Mouse (Mus musculus): Measurements from ENCODE around the gene Utp11. TPM values are rescaled to one million over a fixed set of nuclear protein-coding genes. Genes with fewer than 3 reads are reported as not detected.

The Utp11 gene
- polyA plus RNA-seq, 1 experiment from 2014 or later: 41.8 TPM

DNA sequence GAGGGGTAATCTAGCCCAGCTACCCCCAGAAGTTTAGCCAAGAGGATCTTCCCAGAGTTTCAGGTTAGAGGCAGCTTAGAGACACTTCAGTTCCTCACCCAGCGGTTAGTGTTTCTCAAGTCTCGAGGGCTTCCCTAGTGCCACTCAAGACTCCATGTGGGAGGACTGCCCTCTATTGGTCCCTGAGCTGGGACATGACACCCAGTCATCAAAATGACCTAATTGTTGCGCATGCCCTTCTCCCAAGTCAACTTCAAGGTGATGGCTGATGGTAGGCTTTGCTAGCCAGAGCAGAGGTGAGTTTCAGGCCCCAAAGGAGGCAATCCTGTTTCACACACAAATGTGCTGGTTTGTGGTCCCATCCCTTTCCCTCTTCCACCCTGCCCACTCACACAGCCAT is 30.4 kb downstream of the Utp11 start:
- peaks cover 25% of the 10 kb centered on the region for H3K27me3 ChIP-seq (replicated peaks)
- 52% methylated on average over 3 of the region's 3 CpGs for WGBS
- no peaks in the 10 kb centered on the region for H3K36me3 ChIP-seq (replicated peaks)
- H3K9ac ChIP-seq: no peak overlapping the region
- no peak overlapping the region for H3K4me2 ChIP-seq
- no peak overlapping the region for H3K4me3 ChIP-seq
- ATAC-seq (replicated peaks): no peak
- H3K4me1 ChIP-seq: peaks cover 37% of the 10 kb centered on the region
- no peak overlapping the region for H3K27ac ChIP-seq
- H3K9me3 ChIP-seq: no peaks in the 10 kb centered on the region

- H3K36me3 ChIP-seq (replicated peaks): no peaks in the 10 kb centered on the region
- H3K9me3 ChIP-seq: no peaks in the 10 kb centered on the region
- no peak overlapping the region for H3K9ac ChIP-seq
- no peak for ATAC-seq (replicated peaks)
- H3K4me2 ChIP-seq: peak overlapping the region; percentile 45
- no peak overlapping the region for H3K27ac ChIP-seq
- WGBS: 49% methylated on average over 3 of the region's 3 CpGs
- peaks cover 43% of the 10 kb centered on the region for H3K4me1 ChIP-seq
- peaks cover 25% of the 10 kb centered on the region for H3K27me3 ChIP-seq (replicated peaks)
- H3K4me3 ChIP-seq: peak overlapping the region; percentile 26
Measured at GRCm38 (mm10) chr4:124660603-124661002, 32.8 kb downstream of the Utp11 start.

DNA sequence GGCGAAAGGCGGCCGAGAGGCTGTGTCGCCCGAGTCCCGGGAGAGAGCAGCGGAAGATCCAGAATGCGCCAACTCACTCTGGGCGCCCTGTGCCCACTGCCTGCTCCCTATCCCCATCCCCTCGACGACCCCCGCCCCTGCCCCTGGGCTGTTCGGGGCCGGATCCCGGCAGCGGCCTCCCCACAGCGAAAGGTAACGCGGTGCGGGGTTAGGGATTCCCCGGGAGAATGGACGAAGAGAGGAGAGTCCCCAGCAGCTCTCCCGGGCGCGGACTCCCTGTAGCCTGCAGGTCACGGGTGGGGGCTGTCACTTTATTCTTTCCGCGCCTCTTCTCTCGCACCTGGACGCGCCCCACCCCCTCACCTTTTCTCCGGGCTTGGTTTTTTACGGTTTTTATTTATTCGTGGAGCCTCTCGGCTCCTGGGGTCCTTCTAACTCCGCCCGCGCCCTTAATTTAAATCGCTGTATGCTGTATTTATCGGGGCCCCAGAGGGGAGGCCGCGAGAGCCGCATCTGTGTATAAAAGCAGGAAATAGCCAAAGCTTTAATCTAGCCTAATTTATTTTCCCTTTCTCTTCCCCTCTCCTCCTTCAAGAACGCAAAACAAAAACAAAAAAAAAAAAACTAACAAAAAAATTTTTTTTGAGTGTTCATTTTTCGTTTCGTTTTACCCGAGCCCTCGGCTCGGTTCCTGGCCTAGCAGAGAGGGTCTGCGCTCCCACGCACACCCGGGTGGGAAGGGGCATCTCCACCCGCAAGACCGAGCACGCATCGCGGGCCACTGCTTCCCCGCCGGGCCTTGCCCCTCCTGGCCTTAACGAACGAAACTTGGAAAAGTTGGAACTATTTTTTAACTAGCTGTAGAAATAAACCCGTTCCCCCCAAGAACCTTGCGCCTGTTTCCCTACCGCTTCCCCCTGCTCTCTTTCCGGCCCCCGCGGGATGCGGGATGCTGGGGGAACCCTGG is 33.9 kb downstream of the Utp11 start:
- no peak for ATAC-seq (replicated peaks)
- under 1% methylated on average over 67 of the region's 68 CpGs for WGBS
- Histone ChIP-seq H3K9ac (peak overlapping the region; percentile 47), H3K4me1 (peaks cover 40% of the 10 kb centered on the region), H3K4me2 (peak overlapping the region; percentile 66), H3K27me3 (replicated peaks) (peaks cover 33% of the 10 kb centered on the region), H3K4me3 (peak overlapping the region; percentile 54), H3K9me3 (no peaks in the 10 kb centered on the region), H3K27ac (0 out of 2 replicates have a peak overlapping the region, but pooled peaks have one; percentile 26), H3K36me3 (replicated peaks) (no peaks in the 10 kb centered on the region)

- no peaks in the 10 kb centered on the region for H3K9me3 ChIP-seq
- H3K4me1 ChIP-seq: peaks cover 34% of the 10 kb centered on the region
- H3K27ac ChIP-seq: peak overlapping the region; percentile 9; the same call in 1 of the 2 replicates
- WGBS: under 1% methylated on average over 39 of the region's 39 CpGs
- peaks cover 41% of the 10 kb centered on the region for H3K27me3 ChIP-seq (replicated peaks)
- H3K4me2 ChIP-seq: peak overlapping the region; percentile 66
- no peaks in the 10 kb centered on the region for H3K36me3 ChIP-seq (replicated peaks)
- no peak for ATAC-seq (replicated peaks)
- H3K9ac ChIP-seq: peak overlapping the region; percentile 47
- peak overlapping the region; percentile 54 for H3K4me3 ChIP-seq
Measured at GRCm38 (mm10) chr4:124658412-124658851, 35.0 kb downstream of the Utp11 start.

DNA sequence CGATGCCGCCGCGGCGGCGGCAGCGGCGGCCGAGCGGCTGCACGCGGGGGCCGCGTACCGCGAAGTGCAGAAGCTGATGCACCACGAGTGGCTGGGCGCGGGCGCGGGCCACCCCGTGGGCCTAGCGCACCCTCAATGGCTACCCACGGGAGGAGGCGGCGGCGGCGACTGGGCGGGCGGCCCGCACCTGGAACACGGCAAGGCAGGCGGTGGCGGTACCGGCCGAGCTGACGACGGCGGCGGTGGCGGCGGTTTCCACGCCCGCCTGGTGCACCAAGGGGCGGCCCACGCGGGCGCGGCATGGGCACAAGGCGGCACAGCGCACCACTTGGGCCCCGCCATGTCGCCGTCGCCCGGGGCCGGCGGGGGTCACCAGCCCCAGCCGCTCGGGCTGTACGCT is 35.6 kb downstream of the Utp11 start:
- ATAC-seq (replicated peaks): peak; percentile 25
- peak overlapping the region; percentile 47 for H3K9ac ChIP-seq

DNA sequence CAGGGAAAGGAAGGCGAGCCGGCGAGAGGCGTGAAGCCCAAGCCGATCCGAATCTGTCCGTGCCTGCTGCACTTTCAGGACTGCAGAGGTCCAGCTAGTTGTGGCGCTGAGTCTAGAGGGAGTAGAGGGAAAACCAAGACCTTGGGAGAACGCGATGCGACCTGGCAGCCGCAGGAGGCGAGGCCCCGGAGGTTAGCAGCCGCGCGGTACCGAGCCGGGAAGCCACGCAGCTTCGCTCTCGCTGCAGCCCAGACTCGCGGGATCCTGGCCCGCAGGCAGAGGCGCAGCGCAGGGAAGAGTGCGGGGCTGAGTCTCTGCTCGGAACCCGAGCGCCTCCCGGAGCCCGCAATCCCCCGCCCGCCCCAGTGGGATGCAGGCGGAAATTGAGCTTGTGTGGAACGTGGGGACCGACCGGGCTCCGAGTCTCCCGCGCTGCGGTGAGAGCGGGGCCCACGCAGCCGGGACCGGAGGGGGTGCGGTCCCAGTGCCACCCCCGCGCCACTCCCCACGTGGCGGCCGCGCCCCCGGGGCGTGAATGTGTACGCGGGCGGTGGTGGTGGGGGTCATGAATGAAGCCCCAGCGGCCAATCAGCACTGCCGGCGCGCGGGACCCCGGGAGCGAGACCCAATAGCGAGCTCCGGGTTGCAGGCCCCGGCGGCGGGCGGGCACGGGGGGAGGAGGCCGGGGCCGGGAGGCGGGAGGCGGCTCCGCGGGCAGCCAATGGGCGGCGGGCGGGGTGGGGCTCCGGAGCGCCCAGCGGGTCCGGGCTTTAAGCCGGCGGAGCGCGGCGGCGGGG is 36.3 kb downstream of the Utp11 start:
- peaks cover 43% of the 10 kb centered on the region for H3K4me1 ChIP-seq
- peak overlapping the region; percentile 54 for H3K4me3 ChIP-seq
- H3K27me3 ChIP-seq (replicated peaks): peaks cover 34% of the 10 kb centered on the region
- H3K4me2 ChIP-seq: peak overlapping the region; percentile 66
- peak overlapping the region; percentile 49 for H3K9ac ChIP-seq
- H3K36me3 ChIP-seq (replicated peaks): no peaks in the 10 kb centered on the region
- H3K27ac ChIP-seq: peak overlapping the region; percentile 70
- no peaks in the 10 kb centered on the region for H3K9me3 ChIP-seq
- under 1% methylated on average over 70 of the region's 92 CpGs for WGBS
- ATAC-seq (replicated peaks): peak; percentile 93

More for the DNA sequence above, 35.6 kb downstream of the Utp11 start:
- H3K4me3 ChIP-seq: peak overlapping the region; percentile 54
- H3K9me3 ChIP-seq: no peaks in the 10 kb centered on the region
- under 1% methylated on average over 56 of the region's 61 CpGs for WGBS
- H3K4me2 ChIP-seq: peak overlapping the region; percentile 66
- no peaks in the 10 kb centered on the region for H3K36me3 ChIP-seq (replicated peaks)
- H3K27ac ChIP-seq: peak overlapping the region; percentile 70
- peaks cover 41% of the 10 kb centered on the region for H3K27me3 ChIP-seq (replicated peaks)
- H3K4me1 ChIP-seq: peaks cover 38% of the 10 kb centered on the region

DNA sequence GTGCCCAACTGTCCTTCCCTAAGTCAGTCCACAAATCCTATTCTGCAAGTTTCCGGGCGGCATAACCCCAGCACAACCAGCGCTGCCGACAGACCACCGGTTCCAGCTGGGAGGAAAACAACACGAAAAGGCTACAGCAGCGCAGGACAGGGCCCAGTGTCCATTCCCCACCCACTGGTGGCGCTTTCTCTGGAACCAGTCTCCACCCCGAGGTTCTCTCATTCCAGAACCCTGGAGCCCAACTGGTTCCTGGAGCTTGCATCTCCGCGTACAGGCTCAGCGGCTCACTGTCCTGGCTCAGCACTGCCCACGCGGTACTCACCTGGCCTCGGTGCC is 36.9 kb downstream of the Utp11 start, which contains the start of gene Pou3f1:
Gene Pou3f1, plus strand, starts transcription at position 290 of the 336 bp plus-strand sequence.
- peak within 1 kb of the TSS; percentile 54 for H3K4me3 ChIP-seq
- peak within 1 kb of the TSS; percentile 66 for H3K4me2 ChIP-seq
- H3K27me3 ChIP-seq (replicated peaks): peaks cover 29% of the 10 kb centered on the region
- no peaks in the 10 kb centered on the region for H3K36me3 ChIP-seq (replicated peaks)
- peak within 1 kb of the TSS; percentile 49 for H3K9ac ChIP-seq
- no peaks in the 10 kb centered on the region for H3K9me3 ChIP-seq
- peaks cover 43% of the 10 kb centered on the region for H3K4me1 ChIP-seq
- ATAC-seq (replicated peaks): no peak; the same call in 1 of the 2 replicates
- peak within 1 kb of the TSS; percentile 70 for H3K27ac ChIP-seq
- under 1% methylated on average over 15 of the region's 15 CpGs for WGBS

DNA sequence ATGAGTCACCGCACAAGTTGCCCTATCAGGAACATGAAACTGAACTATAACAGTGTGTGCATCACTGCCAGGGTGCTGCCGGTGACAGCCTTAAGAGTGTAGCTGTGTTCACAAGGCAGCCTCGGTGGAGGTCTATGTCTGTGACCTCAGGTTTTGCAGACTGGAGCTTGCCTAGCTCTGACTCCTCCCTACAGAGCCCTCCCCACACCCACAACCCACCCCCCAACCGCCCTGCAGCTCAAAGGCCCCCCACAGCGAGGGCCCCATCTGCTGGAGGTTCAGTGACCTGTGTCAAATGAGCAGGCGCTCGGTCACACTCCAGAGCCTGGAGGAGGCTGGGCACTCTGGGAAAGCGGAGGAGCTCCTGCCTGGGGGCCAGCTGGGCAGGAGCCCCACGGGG is 40.5 kb downstream of the Utp11 start:
- 7% methylated on average over 9 of the region's 9 CpGs for WGBS
- no peak for ATAC-seq (replicated peaks)
- H3K27me3 ChIP-seq (replicated peaks): peaks cover 16% of the 10 kb centered on the region; the same call in 1 of the 2 replicates
- no peak overlapping the region for H3K27ac ChIP-seq
- H3K9ac ChIP-seq: no peak overlapping the region
- no peak overlapping the region for H3K4me3 ChIP-seq
- H3K4me1 ChIP-seq: peaks cover 26% of the 10 kb centered on the region
- H3K4me2 ChIP-seq: no peak overlapping the region
- no peaks in the 10 kb centered on the region for H3K36me3 ChIP-seq (replicated peaks)
- H3K9me3 ChIP-seq: no peaks in the 10 kb centered on the region

DNA sequence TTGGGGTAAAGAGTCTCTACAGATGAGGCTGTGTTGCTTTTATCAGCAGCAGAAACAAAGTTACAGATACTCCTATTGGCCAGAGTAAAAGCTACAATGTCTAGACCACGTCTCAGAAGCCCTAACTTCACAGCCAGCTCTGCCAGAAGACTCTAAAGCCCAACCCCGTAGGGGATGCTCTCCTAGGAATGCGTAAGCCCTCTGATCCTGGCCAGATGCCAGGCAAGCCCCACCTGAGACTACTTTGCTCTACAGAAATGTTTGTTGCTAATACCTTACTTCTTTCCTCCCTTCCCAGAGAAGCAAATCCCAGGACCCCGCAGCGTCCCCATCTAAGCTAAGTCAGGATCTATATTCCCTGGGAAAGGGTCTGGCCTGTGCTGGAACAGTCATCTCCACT is 45.5 kb downstream of the Utp11 start:
- H3K27ac ChIP-seq: no peak overlapping the region
- no peak for ATAC-seq (replicated peaks)
- H3K27me3 ChIP-seq (replicated peaks): 0 out of 2 replicates have a peak, but pooled peaks cover 3% of the 10 kb centered on the region
- H3K36me3 ChIP-seq (replicated peaks): no peaks in the 10 kb centered on the region
- H3K4me2 ChIP-seq: no peak overlapping the region
- peaks cover 16% of the 10 kb centered on the region for H3K4me1 ChIP-seq
- no peaks in the 10 kb centered on the region for H3K9me3 ChIP-seq
- WGBS: 28% methylated on average over 5 of the region's 5 CpGs
- no peak overlapping the region for H3K4me3 ChIP-seq
- H3K9ac ChIP-seq: no peak overlapping the region

GRCm38 (mm10) chr4:124646591-124646990 is 46.8 kb downstream of the Utp11 start:
- 24% methylated on average over 8 of the region's 8 CpGs for WGBS
- Histone ChIP-seq H3K4me1 (peaks cover 10% of the 10 kb centered on the region; the same call in 1 of the 2 replicates), H3K27ac (no peak overlapping the region), H3K4me3 (no peak overlapping the region), H3K9ac (no peak overlapping the region), H3K4me2 (no peak overlapping the region), H3K36me3 (replicated peaks) (no peaks in the 10 kb centered on the region), H3K27me3 (replicated peaks) (0 out of 2 replicates have a peak, but pooled peaks cover 3% of the 10 kb centered on the region), H3K9me3 (no peaks in the 10 kb centered on the region)
- ATAC-seq (replicated peaks): no peak

GRCm38 (mm10) chr4:124644974-124645433 is 48.4 kb downstream of the Utp11 start:
- H3K36me3 ChIP-seq (replicated peaks): no peaks in the 10 kb centered on the region
- 0 out of 2 replicates have a peak, but pooled peaks cover 3% of the 10 kb centered on the region for H3K27me3 ChIP-seq (replicated peaks)
- peaks cover 12% of the 10 kb centered on the region; the same call in 1 of the 2 replicates for H3K4me1 ChIP-seq
- 21% methylated on average over 3 of the region's 3 CpGs for WGBS
- no peak overlapping the region for H3K4me3 ChIP-seq
- H3K9me3 ChIP-seq: no peaks in the 10 kb centered on the region
- no peak overlapping the region for H3K4me2 ChIP-seq
- ATAC-seq (replicated peaks): no peak
- no peak overlapping the region for H3K9ac ChIP-seq
- H3K27ac ChIP-seq: no peak overlapping the region

DNA sequence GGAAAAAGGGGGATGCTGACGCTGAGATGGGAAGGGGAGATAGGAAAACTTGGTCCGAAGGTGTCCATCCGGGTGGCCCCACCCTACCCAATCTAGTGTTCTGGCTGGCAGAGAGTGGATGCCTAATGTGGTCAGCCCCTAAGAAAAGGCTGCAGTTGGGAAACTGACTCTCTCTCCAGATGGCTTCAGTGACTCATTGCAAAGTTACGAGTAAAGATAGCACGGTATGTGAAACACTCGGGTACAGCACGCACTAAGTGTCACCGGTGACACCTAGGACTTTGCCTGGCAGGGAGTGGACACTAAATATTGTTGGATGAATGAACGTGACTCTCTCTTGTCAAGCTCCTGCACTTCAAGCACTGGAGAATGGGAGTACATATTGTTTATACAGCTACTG is 49.5 kb downstream of the Utp11 start:
- ATAC-seq (replicated peaks): no peak
- H3K4me1 ChIP-seq: peaks cover 21% of the 10 kb centered on the region
- 92% methylated on average over 9 of the region's 9 CpGs for WGBS
- no peak overlapping the region for H3K9ac ChIP-seq
- H3K4me3 ChIP-seq: no peak overlapping the region
- no peak overlapping the region for H3K27ac ChIP-seq
- no peaks in the 10 kb centered on the region for H3K36me3 ChIP-seq (replicated peaks)
- 0 out of 2 replicates have a peak, but pooled peaks cover 3% of the 10 kb centered on the region for H3K27me3 ChIP-seq (replicated peaks)
- H3K9me3 ChIP-seq: no peaks in the 10 kb centered on the region
- H3K4me2 ChIP-seq: no peak overlapping the region

All from midbrain, embryonic 15.5 days (tissue).